Mouse (Mus musculus) ovary, adult 18-20 months (tissue): ENCODE measurements at regions not wholly inside any gene's neighbourhood (a gene's known extent, or its start where the extent isn't known, plus 50 kb on each side); places are given as distances from the start of the nearest gene placed in this dataset.

Experiments
- DNase-seq: peaks from one replicate; pipeline ENCODE4 v3.0.0; 2022; ENCODE audit warnings: low spot score, mixed read lengths

- DNase-seq, result no peak
Measured at GRCm38 (mm10) chr7:40257733-40258376, 640.3 kb upstream of the Vstm2b start.

DNA sequence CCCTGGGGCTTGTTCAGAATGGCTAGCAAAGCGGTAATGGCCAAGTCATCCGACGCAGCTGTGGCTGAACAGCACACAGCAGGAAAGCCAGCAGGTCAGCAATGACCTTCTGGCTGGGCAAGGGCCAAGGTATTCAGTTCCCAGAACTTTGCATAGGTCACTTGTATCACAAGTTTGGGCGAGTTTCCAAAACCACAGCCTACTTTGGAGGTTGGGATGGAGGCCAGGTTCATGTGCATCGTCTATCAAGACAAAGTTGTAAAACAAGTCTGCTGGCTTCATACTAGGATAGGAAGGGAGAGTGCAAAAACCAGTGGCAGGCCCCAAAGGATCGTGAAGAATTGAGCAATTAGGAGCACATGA, 639.8 kb upstream of the Vstm2b start:
- peak; percentile 69 for DNase-seq

DNA sequence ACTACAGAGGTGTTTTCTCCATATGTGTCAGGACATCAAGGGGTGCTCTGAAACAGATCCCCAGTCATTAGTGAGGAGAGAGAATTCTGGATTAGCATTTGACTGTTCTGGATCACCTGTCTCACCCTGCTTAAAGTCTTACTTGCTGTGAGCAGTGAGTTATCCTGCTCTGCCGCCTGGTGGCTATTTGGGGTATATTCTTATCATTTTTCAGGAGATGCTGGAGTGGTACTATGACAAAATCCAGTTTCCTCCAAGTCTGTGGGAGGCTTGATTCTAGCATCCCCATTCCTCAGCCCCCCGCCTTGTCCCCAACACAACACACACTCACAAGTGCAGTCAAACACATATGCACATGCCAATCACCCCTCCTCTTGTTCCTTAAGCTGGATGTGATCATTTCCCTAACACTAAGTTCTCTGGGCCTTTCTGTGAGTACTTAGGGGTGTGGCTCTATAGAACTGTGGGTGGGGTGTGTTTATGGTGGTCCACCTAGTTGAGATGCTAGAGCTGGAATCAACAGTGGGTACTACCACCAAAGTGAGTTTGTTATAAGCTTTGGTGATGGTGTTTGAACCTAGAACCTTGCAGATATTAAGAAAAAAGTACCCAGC, 624.6 kb upstream of the Vstm2b start:
- DNase-seq, result no peak

DNA sequence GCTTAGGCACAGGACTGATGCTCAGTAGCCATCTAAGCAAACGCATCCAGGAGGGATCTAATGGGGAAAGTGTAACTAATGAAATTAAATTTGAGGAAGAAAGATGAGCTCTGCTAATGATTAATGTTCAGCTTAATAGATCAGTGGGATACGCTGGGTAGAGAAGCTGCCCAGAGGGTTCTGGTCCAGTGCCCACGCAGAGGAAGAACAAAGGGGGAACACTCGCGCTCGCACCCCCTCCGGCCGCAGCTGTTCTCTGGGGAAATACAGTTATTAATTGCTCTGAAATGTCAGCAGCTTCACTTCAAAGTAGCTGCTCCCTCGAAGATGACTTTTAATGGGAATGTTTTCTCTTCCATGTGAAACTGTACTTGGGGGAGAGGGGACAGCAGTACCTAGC, 623.0 kb upstream of the Vstm2b start:
- DNase-seq, result no peak

DNA sequence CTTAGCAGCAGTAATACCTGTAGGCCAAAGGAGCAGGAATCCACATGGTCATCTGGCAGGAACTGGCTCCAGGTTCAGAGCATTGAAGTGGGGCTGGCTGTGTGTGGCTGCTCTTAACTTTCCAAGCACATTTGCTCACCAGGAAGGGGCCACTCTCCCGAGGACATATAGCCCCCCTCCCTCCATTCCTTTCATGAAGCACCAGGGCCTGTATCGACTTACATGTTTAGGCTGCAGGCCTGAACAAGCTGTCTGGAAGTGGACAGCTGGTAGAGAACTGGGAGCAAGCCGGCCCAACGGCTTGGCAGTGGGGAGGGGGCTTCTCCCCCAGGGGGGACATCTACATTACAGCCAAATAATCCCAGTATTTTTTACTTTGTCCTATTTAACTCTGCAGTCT, 622.5 kb upstream of the Vstm2b start:
- no peak for DNase-seq

DNA sequence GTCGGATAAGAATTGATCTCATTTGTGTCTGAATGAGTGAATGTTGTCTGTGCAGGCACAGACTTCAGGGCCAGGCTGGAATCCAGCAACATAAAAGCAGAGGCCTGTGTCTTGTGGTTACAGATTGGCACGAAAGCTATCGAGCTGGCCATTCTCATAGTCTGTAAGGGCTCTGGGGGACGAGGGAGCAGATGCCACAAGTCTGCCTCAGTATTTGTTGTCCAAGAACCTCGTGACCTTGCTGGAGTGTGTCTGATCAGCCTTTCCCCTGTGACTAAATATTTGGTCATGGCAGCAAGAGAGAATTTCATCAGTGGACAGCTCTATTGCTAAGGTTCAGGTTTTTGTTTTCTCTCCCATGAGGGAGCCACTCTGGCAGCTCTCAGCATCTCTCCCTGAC, 622.0 kb upstream of the Vstm2b start:
- peak; percentile 6 for DNase-seq

GRCm38 (mm10) chr7:40290166-40290565, 608.0 kb upstream of the Vstm2b start:
- no peak for DNase-seq

- DNase-seq, result no peak
Measured at GRCm38 (mm10) chr7:40310558-40310957, 587.6 kb upstream of the Vstm2b start.

GRCm38 (mm10) chr7:40321171-40321570, 577.0 kb upstream of the Vstm2b start:
- DNase-seq, result no peak

DNA sequence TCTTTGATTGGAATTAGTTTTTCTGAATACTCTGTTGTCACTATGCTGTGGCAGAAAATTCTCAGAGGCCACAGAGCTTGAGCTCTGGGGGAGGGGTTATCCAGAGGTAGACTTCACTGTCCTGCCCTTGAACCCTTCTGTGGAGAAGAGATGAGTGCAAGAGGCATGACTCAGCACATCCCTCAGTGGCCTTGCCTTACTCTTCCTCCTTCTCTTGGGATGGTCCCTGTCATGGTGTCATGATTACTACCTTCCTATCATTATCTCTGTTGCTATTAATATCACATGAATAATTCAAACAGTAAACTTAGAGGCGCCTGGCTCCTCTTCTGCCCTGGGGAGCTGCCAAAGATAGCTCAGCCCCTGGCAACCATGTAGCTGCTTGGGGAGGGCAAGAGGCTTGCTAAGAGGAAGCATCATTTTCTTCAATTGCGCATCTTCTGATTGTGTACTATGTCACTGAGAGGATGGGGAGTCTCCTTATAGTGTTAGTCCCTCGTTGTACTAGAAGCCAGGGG, 572.9 kb upstream of the Vstm2b start:
- DNase-seq, result peak; percentile 5

DNA sequence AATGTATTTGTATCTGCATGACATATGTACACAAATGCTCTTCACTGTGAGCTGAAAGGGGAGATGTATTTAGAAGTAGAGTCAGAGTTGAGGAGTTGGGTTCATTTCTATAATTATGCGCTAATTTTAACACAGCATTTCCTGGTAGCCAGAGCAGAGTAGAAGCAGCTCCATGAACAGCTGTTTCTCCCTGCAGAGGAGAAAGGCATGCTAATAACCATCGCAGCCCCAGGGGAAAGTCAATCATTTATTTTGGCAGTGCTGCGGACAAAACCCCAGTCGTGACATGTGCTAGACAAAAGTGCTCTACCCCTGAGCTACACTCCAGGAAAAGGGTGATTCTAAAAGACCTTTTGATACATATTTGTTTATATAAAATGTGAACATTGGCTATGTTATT, 565.7 kb upstream of the Vstm2b start:
- DNase-seq, result no peak

DNA sequence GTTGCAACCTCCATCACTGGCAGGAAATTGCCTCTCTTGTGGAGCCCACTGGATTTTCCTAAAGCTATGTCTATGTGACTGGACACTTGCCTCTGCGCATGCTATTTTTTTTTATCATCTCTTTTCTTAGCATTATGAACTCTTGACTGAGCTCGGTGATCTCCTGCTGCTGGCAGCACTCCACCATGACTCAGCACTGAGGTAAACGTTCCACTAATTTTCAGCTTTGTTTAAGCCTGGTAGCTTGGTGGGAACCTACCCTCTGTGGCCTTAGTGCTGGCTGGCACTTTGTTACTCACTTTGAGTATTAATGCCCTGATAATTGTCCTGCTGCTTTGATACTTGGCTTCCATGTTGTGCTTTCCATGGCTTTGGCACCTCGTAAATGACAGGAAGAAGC, 545.8 kb upstream of the Vstm2b start:
- no peak for DNase-seq

DNA sequence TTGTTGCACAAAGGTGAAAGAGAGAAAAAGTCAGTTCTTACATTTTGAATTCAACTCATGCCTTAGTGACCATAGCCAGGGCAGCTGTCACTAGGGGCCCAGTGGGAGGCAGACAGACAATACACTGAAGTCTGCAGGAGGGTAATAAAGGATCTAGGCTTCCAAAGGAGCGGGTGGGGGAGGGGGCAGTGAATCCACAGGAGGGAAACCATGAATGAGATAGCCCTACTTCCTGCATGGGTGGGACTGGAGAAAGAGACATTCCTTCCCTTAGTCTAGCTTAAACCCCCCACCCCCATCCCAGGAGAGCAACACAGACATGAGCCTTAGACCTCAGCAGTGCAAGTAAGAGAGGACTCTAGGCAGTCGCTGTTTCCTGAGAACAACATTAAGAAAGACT, 535.4 kb upstream of the Vstm2b start:
- DNase-seq, result no peak

- DNase-seq, result no peak
Measured at GRCm38 (mm10) chr7:40372713-40373112, 525.4 kb upstream of the Vstm2b start.

DNA sequence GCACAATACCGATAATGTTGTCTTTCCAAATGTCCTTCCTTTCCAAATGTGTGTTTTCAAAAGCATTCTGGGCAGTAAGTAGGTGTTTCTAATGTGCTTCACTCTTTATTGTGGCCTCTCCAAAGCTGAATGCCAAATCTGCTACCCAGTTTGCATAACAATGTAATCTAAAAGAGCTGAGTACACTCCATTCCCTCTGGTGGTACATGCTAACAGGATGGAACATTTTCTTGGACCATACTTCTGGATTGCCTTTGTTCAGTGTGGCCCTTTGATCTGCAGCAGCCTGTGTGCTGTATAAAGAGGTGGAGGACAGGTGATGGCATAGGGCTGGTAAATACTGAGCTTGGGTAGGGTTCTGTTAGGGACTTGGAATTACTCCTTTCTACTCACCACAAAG, 520.3 kb upstream of the Vstm2b start:
- no peak for DNase-seq

GRCm38 (mm10) chr7:40381244-40381643, 516.9 kb upstream of the Vstm2b start:
- no peak for DNase-seq

DNA sequence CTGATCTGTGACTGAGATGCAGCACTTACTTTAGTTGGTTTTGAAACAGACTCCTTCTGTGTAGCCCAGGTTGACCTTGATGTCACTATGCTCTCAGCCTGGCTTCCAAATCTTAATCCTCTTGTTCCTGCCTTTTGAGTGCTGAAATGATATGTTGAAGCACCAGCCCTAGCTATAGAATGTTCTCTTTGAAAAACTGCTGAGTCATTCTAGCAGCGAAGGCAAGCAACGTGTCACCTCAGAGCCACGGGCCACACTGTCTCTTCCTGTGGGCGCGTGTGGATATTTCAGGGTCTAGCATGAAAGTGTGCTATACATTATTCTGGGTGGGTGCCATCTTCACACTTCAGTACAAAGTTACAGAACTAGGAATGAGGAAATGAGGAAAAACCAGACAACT, 510.0 kb upstream of the Vstm2b start:
- no peak for DNase-seq

DNA sequence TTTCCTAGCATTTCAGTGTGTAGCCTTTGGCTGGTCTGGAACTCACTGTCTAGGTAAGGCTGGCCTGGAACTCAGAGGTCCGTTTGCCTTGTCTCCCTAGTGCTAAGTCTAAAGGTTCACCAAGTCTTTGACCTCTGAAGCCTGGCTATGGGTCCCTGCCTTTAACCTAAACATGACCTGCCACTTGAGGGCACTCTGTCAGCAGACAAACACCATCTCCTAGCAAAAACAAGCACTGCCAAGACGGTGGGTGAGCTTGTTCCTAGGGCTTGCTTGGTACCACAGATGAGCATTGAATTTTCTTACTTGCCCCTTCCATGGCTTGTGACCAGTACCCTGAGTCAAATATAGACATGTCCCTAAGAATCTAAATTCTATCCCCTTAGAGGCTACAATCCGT, 508.3 kb upstream of the Vstm2b start:
- no peak for DNase-seq

DNA sequence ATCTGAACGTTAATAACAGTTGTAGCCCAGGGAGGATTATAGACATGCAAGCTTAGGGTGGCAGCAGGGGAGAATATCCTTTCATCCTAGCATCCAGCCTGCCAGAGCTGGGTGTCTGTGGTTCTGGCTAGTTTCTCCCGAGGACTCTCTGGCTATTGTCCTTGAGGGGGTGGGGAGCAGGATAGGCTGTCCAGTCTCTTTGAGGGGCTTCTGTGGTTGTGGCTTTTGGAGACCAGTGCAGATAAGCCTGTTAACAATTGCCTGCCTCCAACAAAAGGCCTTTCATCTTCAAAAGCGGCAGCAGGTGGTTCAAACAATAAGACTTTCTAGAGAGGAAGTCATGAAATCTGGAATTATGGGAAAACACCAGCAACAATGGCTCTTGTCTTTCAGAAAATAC, 507.2 kb upstream of the Vstm2b start:
- no peak for DNase-seq

- no peak for DNase-seq
Measured at GRCm38 (mm10) chr7:40391626-40392025, 506.5 kb upstream of the Vstm2b start.

GRCm38 (mm10) chr7:40392207-40392606, 505.9 kb upstream of the Vstm2b start:
- DNase-seq, result no peak

GRCm38 (mm10) chr7:40392699-40393098, 505.4 kb upstream of the Vstm2b start:
- no peak for DNase-seq

GRCm38 (mm10) chr7:40398266-40398665, 499.9 kb upstream of the Vstm2b start:
- no peak for DNase-seq

DNA sequence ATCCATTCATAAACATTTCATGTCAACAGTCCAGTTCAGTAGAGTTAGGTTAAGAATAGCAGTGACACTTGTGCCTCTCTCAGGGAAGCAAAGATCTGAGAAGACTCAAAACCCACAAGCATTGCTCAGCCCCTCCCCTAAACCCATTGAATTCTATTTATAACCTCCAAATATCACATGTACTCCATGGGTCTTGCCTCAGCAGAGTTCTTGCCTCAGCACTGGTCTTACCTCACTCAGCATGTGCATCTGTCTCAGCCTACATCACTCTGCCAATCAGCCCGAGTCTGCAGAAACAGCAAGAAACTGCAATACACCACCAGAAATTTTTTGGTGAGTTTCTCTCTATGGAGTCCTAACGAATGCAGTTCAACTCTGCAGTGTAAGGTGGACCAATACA, 478.8 kb upstream of the Vstm2b start:
- no peak for DNase-seq
